In genomic region chr2:137064513-137064912, GRCm38 (mm10) we compare ENCODE assay signal across 13 mouse cellular contexts. TPM values are rescaled to one million over a fixed set of nuclear protein-coding genes. Genes with fewer than 3 reads are reported as not detected.
"Had no signal": no experiment of that assay in that cellular context is flagged by ENCODE, and none has a peak within 500 bp of the region (broad histone marks: within the 10 kb centered on the region; RNA-seq: fewer than 3 reads in every experiment).

No protein-coding gene starts in this region.

- DNase-seq: kidney, adult 18-20 months; kidney, postnatal 14 days; lung, adult 18-20 months; right cerebral cortex, postnatal 14 days; thymus, adult 2 months; thymus, postnatal 25 days had no signal

- H3K27me3 ChIP-seq: intestine, embryonic 15.5 days; limb, embryonic 12.5 days; stomach, embryonic 15.5 days had no signal

- H3K4me3 ChIP-seq: intestine, embryonic 15.5 days; left cerebral cortex, adult 2 months; limb, embryonic 12.5 days; stomach, embryonic 15.5 days had no signal

- H3K27ac ChIP-seq: intestine, embryonic 15.5 days; left cerebral cortex, adult 2 months; limb, embryonic 12.5 days; liver, embryonic 14.5 days; stomach, embryonic 15.5 days had no signal

- H3K36me3 ChIP-seq: intestine, embryonic 15.5 days; stomach, embryonic 15.5 days had no signal

- H3K9ac ChIP-seq: intestine, embryonic 15.5 days; limb, embryonic 12.5 days; liver, embryonic 14.5 days; stomach, embryonic 15.5 days had no signal

- ATAC-seq: intestine, embryonic 15.5 days; midbrain, embryonic 16.5 days had no signal

- H3K4me2 ChIP-seq: intestine, embryonic 15.5 days; limb, embryonic 12.5 days; stomach, embryonic 15.5 days had no signal

- H3K9me3 ChIP-seq: intestine, embryonic 15.5 days; limb, embryonic 12.5 days; stomach, embryonic 15.5 days had no signal

- H3K4me1 ChIP-seq: intestine, embryonic 15.5 days; limb, embryonic 12.5 days had no signal

RNA-seq across cellular contexts. Expression of gene Jag1, which starts 51.9 kb away (rescaled TPM):
- total RNA-seq: megakaryocyte-erythroid progenitor cell, adult 5-6 weeks had no signal
